Mouse (Mus musculus): Measurements from ENCODE around the gene Psmg1. TPM values are rescaled to one million over a fixed set of nuclear protein-coding genes. Genes with fewer than 3 reads are reported as not detected.
A peak's percentile ranks its signal among the peaks of the same experiment; 100 is the strongest.

Psmg1 gene
- polyA plus RNA-seq, 1 experiment from 2014 or later = 109 TPM

GRCm38 (mm10) chr16:95958080-95958479 lies 32.7 kb downstream of the Psmg1 start:
- no peak overlapping the region for H3K9ac ChIP-seq (replicated peaks)
- H3K4me3 ChIP-seq (replicated peaks) = no peak overlapping the region
- H3K9me3 ChIP-seq = no peaks in the 10 kb centered on the region; the same call in 1 of the 2 replicates
- no peak for ATAC-seq (ENCODE audit: insufficient number of reproducible peaks, insufficient read depth, low FRiP score, low TSS enrichment, low read depth)
- no peak overlapping the region for H3K4me2 ChIP-seq
- 64% methylated on average over 8 of the region's 8 CpGs for WGBS
- H3K27ac ChIP-seq = no peak overlapping the region
- H3K36me3 ChIP-seq = no peaks in the 10 kb centered on the region
- H3K27me3 ChIP-seq = 0 out of 2 replicates have a peak, but pooled peaks cover 4% of the 10 kb centered on the region
- peaks cover 9% of the 10 kb centered on the region for H3K4me1 ChIP-seq (replicated peaks)

- no peaks in the 10 kb centered on the region for H3K36me3 ChIP-seq
- H3K4me3 ChIP-seq (replicated peaks) = no peak overlapping the region
- no peak overlapping the region for H3K4me2 ChIP-seq
- 60% methylated on average over 5 of the region's 5 CpGs for WGBS
- H3K4me1 ChIP-seq (replicated peaks) = no peaks in the 10 kb centered on the region
- H3K27me3 ChIP-seq = no peaks in the 10 kb centered on the region
- no peak for ATAC-seq (ENCODE audit: insufficient number of reproducible peaks, insufficient read depth, low FRiP score, low TSS enrichment, low read depth)
- H3K9me3 ChIP-seq = peaks cover 1% of the 10 kb centered on the region; the same call in 1 of the 2 replicates
- H3K27ac ChIP-seq = no peak overlapping the region
- no peak overlapping the region for H3K9ac ChIP-seq (replicated peaks)
Measured at GRCm38 (mm10) chr16:95956618-95957017, 34.1 kb downstream of the Psmg1 start.

GRCm38 (mm10) chr16:95955716-95956346 lies 34.9 kb downstream of the Psmg1 start:
- no peaks in the 10 kb centered on the region for H3K36me3 ChIP-seq
- H3K9ac ChIP-seq (replicated peaks) = no peak overlapping the region
- no peak overlapping the region for H3K4me2 ChIP-seq
- no peak overlapping the region for H3K4me3 ChIP-seq (replicated peaks)
- no peak for ATAC-seq (ENCODE audit: insufficient number of reproducible peaks, insufficient read depth, low FRiP score, low TSS enrichment, low read depth)
- peaks cover 4% of the 10 kb centered on the region; the same call in 1 of the 2 replicates for H3K9me3 ChIP-seq
- WGBS = 82% methylated on average over 5 of the region's 5 CpGs
- H3K4me1 ChIP-seq (replicated peaks) = no peaks in the 10 kb centered on the region
- no peaks in the 10 kb centered on the region for H3K27me3 ChIP-seq
- no peak overlapping the region for H3K27ac ChIP-seq

- no peaks in the 10 kb centered on the region for H3K36me3 ChIP-seq
- H3K4me1 ChIP-seq (replicated peaks) = no peaks in the 10 kb centered on the region
- no peaks in the 10 kb centered on the region for H3K27me3 ChIP-seq
- H3K27ac ChIP-seq = no peak overlapping the region
- H3K4me3 ChIP-seq (replicated peaks) = no peak overlapping the region
- peaks cover 4% of the 10 kb centered on the region; the same call in 1 of the 2 replicates for H3K9me3 ChIP-seq
- H3K9ac ChIP-seq (replicated peaks) = no peak overlapping the region
- no peak for ATAC-seq (ENCODE audit: insufficient number of reproducible peaks, insufficient read depth, low FRiP score, low TSS enrichment, low read depth)
- WGBS = 85% methylated on average over 3 of the region's 3 CpGs
- H3K4me2 ChIP-seq = no peak overlapping the region
Measured at GRCm38 (mm10) chr16:95954341-95954740, 36.4 kb downstream of the Psmg1 start.

GRCm38 (mm10) chr16:95953159-95953650 lies 37.6 kb downstream of the Psmg1 start:
- no peak overlapping the region for H3K4me3 ChIP-seq (replicated peaks)
- WGBS = 92% methylated on average over 4 of the region's 4 CpGs
- H3K27me3 ChIP-seq = no peaks in the 10 kb centered on the region
- ATAC-seq (ENCODE audit: insufficient number of reproducible peaks, insufficient read depth, low FRiP score, low TSS enrichment, low read depth) = no peak
- H3K4me2 ChIP-seq = no peak overlapping the region
- H3K9ac ChIP-seq (replicated peaks) = no peak overlapping the region
- H3K9me3 ChIP-seq = peaks cover 4% of the 10 kb centered on the region; the same call in 1 of the 2 replicates
- H3K27ac ChIP-seq = no peak overlapping the region
- no peaks in the 10 kb centered on the region for H3K36me3 ChIP-seq
- H3K4me1 ChIP-seq (replicated peaks) = peaks cover 7% of the 10 kb centered on the region; the same call in 1 of the 2 replicates

- no peak for ATAC-seq (ENCODE audit: insufficient number of reproducible peaks, insufficient read depth, low FRiP score, low TSS enrichment, low read depth)
- Histone ChIP-seq H3K4me3 (replicated peaks) (no peak overlapping the region), H3K9ac (replicated peaks) (no peak overlapping the region), H3K4me2 (no peak overlapping the region), H3K4me1 (replicated peaks) (peaks cover 7% of the 10 kb centered on the region; the same call in 1 of the 2 replicates), H3K36me3 (no peaks in the 10 kb centered on the region), H3K9me3 (peaks cover 4% of the 10 kb centered on the region; the same call in 1 of the 2 replicates), H3K27ac (no peak overlapping the region), H3K27me3 (no peaks in the 10 kb centered on the region)
- 95% methylated on average over 2 of the region's 2 CpGs for WGBS
Measured at GRCm38 (mm10) chr16:95951471-95951870, 39.3 kb downstream of the Psmg1 start.

- H3K27me3 ChIP-seq = no peaks in the 10 kb centered on the region
- no peak overlapping the region for H3K4me2 ChIP-seq
- H3K9me3 ChIP-seq = peaks cover 4% of the 10 kb centered on the region; the same call in 1 of the 2 replicates
- no peak overlapping the region for H3K4me3 ChIP-seq (replicated peaks)
- no peaks in the 10 kb centered on the region for H3K36me3 ChIP-seq
- no peak; the same call in 1 of the 2 replicates for ATAC-seq (ENCODE audit: insufficient number of reproducible peaks, insufficient read depth, low FRiP score, low TSS enrichment, low read depth)
- H3K9ac ChIP-seq (replicated peaks) = no peak overlapping the region
- H3K27ac ChIP-seq = no peak overlapping the region
- peaks cover 16% of the 10 kb centered on the region for H3K4me1 ChIP-seq (replicated peaks)
- 28% methylated on average over 20 of the region's 20 CpGs for whole genome bisulfite sequencing
Measured at GRCm38 (mm10) chr16:95945389-95946311, 45.1 kb downstream of the Psmg1 start.

- Histone ChIP-seq H3K9me3 (peaks cover 6% of the 10 kb centered on the region), H3K9ac (replicated peaks) (no peak overlapping the region), H3K27me3 (no peaks in the 10 kb centered on the region), H3K36me3 (no peaks in the 10 kb centered on the region), H3K4me2 (no peak overlapping the region), H3K4me1 (replicated peaks) (peaks cover 8% of the 10 kb centered on the region), H3K4me3 (replicated peaks) (no peak overlapping the region), H3K27ac (no peak overlapping the region)
- ATAC-seq (ENCODE audit: insufficient number of reproducible peaks, insufficient read depth, low FRiP score, low TSS enrichment, low read depth) = no peak
- WGBS = 87% methylated on average over 6 of the region's 6 CpGs
Measured at GRCm38 (mm10) chr16:95943186-95943585, 47.6 kb downstream of the Psmg1 start.

- no peak overlapping the region for H3K27ac ChIP-seq
- 82% methylated on average over 5 of the region's 5 CpGs for WGBS
Measured at GRCm38 (mm10) chr16:95941575-95941974, 49.2 kb downstream of the Psmg1 start.

GRCm38 (mm10) chr16:95935495-95935961 lies 55.2 kb downstream of the Psmg1 start:
- Histone ChIP-seq H3K27me3 (no peaks in the 10 kb centered on the region), H3K27ac (0 out of 2 replicates have a peak overlapping the region, but pooled peaks have one; percentile 59), H3K4me1 (replicated peaks) (peaks cover 11% of the 10 kb centered on the region), H3K36me3 (peaks cover 3% of the 10 kb centered on the region; the same call in 1 of the 2 replicates), H3K9me3 (peaks cover 15% of the 10 kb centered on the region), H3K9ac (replicated peaks) (no peak overlapping the region), H3K4me3 (replicated peaks) (no peak overlapping the region), H3K4me2 (no peak overlapping the region)
- 5% methylated on average over 6 of the region's 6 CpGs for WGBS
- no peak; the same call in 1 of the 2 replicates for ATAC-seq (ENCODE audit: insufficient number of reproducible peaks, insufficient read depth, low FRiP score, low TSS enrichment, low read depth)

More at GRCm38 (mm10) chr16:95941575-95941974, 49.2 kb downstream of the Psmg1 start:
- Histone ChIP-seq H3K9me3 (peaks cover 18% of the 10 kb centered on the region), H3K4me3 (replicated peaks) (no peak overlapping the region), H3K36me3 (peaks cover 3% of the 10 kb centered on the region; the same call in 1 of the 2 replicates), H3K4me2 (no peak overlapping the region), H3K27me3 (no peaks in the 10 kb centered on the region), H3K9ac (replicated peaks) (no peak overlapping the region), H3K4me1 (replicated peaks) (peaks cover 8% of the 10 kb centered on the region)
- no peak for ATAC-seq (ENCODE audit: insufficient number of reproducible peaks, insufficient read depth, low FRiP score, low TSS enrichment, low read depth)

GRCm38 (mm10) chr16:95932860-95933259 lies 57.9 kb downstream of the Psmg1 start:
- Histone ChIP-seq H3K9ac (replicated peaks) (no peak overlapping the region), H3K4me3 (replicated peaks) (no peak overlapping the region), H3K9me3 (peaks cover 9% of the 10 kb centered on the region), H3K27me3 (no peaks in the 10 kb centered on the region), H3K4me1 (replicated peaks) (peaks cover 31% of the 10 kb centered on the region), H3K27ac (no peak overlapping the region), H3K36me3 (peaks cover 2% of the 10 kb centered on the region; the same call in 1 of the 2 replicates), H3K4me2 (no peak overlapping the region)
- no peak for ATAC-seq (ENCODE audit: insufficient number of reproducible peaks, insufficient read depth, low FRiP score, low TSS enrichment, low read depth)
- 71% methylated on average over 6 of the region's 6 CpGs for WGBS

All from limb, embryonic 12.5 days (tissue).